Mouse (Mus musculus): ENCODE data around the gene Pcf11. TPM values are rescaled to one million over a fixed set of nuclear protein-coding genes. Genes with fewer than 3 reads are reported as not detected.

Pcf11 gene
- total RNA-seq, 2 experiments from 2014 or later: 59.0 to 67.0 TPM

DNA sequence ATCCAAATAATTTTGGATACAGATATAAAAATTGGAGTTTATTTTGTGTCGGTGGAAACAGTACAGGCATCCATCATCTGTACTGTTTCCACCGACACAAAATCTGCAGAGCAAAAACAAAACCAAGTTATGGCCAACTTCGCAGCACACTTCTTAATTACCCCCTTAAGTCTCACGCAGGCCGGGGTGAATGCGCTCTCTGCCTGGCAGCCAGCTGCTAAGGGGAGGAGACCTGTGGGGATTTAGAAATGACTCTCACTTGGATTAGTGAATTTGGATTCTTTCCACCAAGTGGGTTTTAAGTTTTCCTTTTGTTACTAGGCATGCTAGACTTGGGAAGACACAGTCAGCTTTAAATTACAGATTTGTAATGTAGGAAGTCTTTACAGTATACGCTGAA is 58.9 kb downstream of the Pcf11 start:
- Histone ChIP-seq H3K4me3 (no peak overlapping the region), H3K27ac (no peak overlapping the region)
- no peak for DNase-seq (ENCODE audit: low spot score in 2 of 2)
- TF ChIP-seq CTCF (conservative IDR thresholded peaks at IDR 0.05): no peak

DNA sequence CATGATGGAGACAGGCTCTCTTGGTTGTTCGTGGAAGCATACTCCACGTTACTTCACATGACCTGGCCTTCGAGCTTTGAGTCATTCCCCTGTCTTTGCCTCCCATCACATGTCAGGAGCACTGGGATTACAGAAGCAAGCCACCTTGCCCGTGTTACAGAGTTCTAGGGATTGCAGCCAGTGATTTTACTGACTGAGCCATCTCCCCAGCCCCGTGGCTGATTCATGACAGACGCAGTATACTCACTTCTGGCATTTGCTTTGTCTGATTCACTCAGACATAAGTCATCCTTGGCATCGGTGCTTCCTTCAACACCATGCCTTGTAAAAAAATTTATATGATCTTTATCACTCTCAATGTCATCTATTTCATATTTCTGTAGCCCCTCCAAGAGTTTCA is 64.8 kb downstream of the Pcf11 start:
- no peak for TF ChIP-seq CTCF (conservative IDR thresholded peaks at IDR 0.05)
- no peak for DNase-seq (ENCODE audit: low spot score in 2 of 2)
- H3K4me3 ChIP-seq: no peak overlapping the region
- H3K27ac ChIP-seq: no peak overlapping the region

Other genes starting within 250 kb of the Pcf11 start
- 10 to 100 TPM; 14.4 to 16.5 TPM for gene Ccdc90b, start 108.8 kb downstream of the Pcf11 start, total RNA-seq (2021)
- 10 to 100 TPM; 18.6 to 19.8 TPM for gene Ankrd42, start 32.8 kb downstream of the Pcf11 start, total RNA-seq (2021)
- gene Rab30, start 71.7 kb upstream of the Pcf11 start, total RNA-seq (2021): 10 to 100 TPM; 41.2 to 47.2 TPM
- under 1 TPM; 0.69 to 0.79 TPM for gene Ddias, start 204.3 kb upstream of the Pcf11 start, total RNA-seq (2021)
- gene Prcp, start 204.5 kb upstream of the Pcf11 start, total RNA-seq (2021): 1 to 10 TPM; 5.9 to 7.9 TPM